In genomic region chr12:46676341-46676740, GRCm38 (mm10) we compare ENCODE assay signal across 19 mouse cellular contexts.
"Had no signal": no experiment of that assay in that cellular context is flagged by ENCODE, and none has a peak within 500 bp of the region (broad histone marks: within the 10 kb centered on the region; RNA-seq: fewer than 3 reads in every experiment).

No protein-coding gene starts in this region.

- H3K4me3 ChIP-seq: limb, embryonic 12.5 days; limb, embryonic 15.5 days; midbrain, embryonic 13.5 days had no signal

- DNase-seq: kidney, adult 18-20 months; kidney, adult 9 months; kidney, postnatal 14 days; kidney, postnatal 4 days; left cerebral cortex, postnatal 4 days; liver, postnatal 0 days; lung, embryonic 14.5 days; thymus, adult 2 months; thymus, postnatal 14 days; thymus, postnatal 4 days had no signal

- ATAC-seq: intestine, embryonic 16.5 days; liver, postnatal 0 days; lung, postnatal 0 days; midbrain, embryonic 13.5 days; midbrain, embryonic 16.5 days had no signal

- H3K4me2 ChIP-seq: limb, embryonic 12.5 days; limb, embryonic 15.5 days; liver, embryonic 11.5 days; lung, embryonic 14.5 days; midbrain, embryonic 13.5 days had no signal

- H3K27me3 ChIP-seq: limb, embryonic 12.5 days; limb, embryonic 15.5 days; midbrain, embryonic 13.5 days had no signal

- H3K4me1 ChIP-seq: limb, embryonic 12.5 days; limb, embryonic 15.5 days; midbrain, embryonic 13.5 days had no signal

- H3K9me3 ChIP-seq: limb, embryonic 12.5 days; limb, embryonic 15.5 days; midbrain, embryonic 13.5 days had no signal

- H3K9ac ChIP-seq: limb, embryonic 12.5 days; limb, embryonic 15.5 days; liver, embryonic 14.5 days; liver, postnatal 0 days; lung, embryonic 14.5 days; midbrain, embryonic 13.5 days had no signal

- H3K36me3 ChIP-seq: limb, embryonic 12.5 days; limb, embryonic 15.5 days; midbrain, embryonic 13.5 days had no signal

- H3K27ac ChIP-seq: limb, embryonic 12.5 days; limb, embryonic 15.5 days; liver, embryonic 14.5 days; macrophage; midbrain, embryonic 13.5 days had no signal
